Mouse (Mus musculus) adipose tissue, adult 10 weeks (tissue): ENCODE results near the gene Chrm4. TPM values are rescaled to one million over a fixed set of nuclear protein-coding genes. Genes with fewer than 3 reads are reported as not detected.

Experiments
- polyA plus RNA-seq: library from polyadenylated mRNA; stranded (reverse); fragments of 350-450 nt; fragmentation: Illumina TruSeq; extraction: RNeasy Lipid Tissue Mini Kit (QIAGEN cat#74804); gene quantifications from one replicate; pipeline ENCODE4 v1.2.3, GENCODE M21; 2014; ENCODE audit warnings: low read depth, low replicate concordance

The Chrm4 gene
- polyA plus RNA-seq, result not detected

GRCm38 (mm10) chr2:91926949-91927348 lies at the start of gene Chrm4:
Chrm4 (plus strand) TSS chr2:91927249.

GRCm38 (mm10) chr2:91932160-91932711 lies 5.2 kb downstream of the Chrm4 start, which contains the start of gene Mdk:
Mdk (minus strand) TSS chr2:91932297.

GRCm38 (mm10) chr2:91945483-91945882 lies 18.4 kb downstream of the Chrm4 start, which contains the start of gene Gm9821:
Gm9821 (plus strand) TSS chr2:91945703.

GRCm38 (mm10) chr2:91975581-91976541 lies 48.8 kb downstream of the Chrm4 start, which contains the start of gene Dgkz:
Dgkz (minus strand) TSS chr2:91975864.

Other genes with a start within 250 kb of the Chrm4 start
- 33.3 TPM for gene Atg13, start 216.7 kb upstream of the Chrm4 start, polyA plus RNA-seq
- gene Harbi1, start 216.4 kb upstream of the Chrm4 start, polyA plus RNA-seq, result 10.5 TPM
- gene Ambra1, start 197.1 kb upstream of the Chrm4 start, polyA plus RNA-seq, result 22.0 TPM
- 25.2 TPM for gene Mdk, start 5.0 kb downstream of the Chrm4 start, polyA plus RNA-seq
- gene Gm9821, start 18.5 kb downstream of the Chrm4 start, polyA plus RNA-seq, result not detected
- 48.4 TPM for gene Dgkz, start 48.6 kb downstream of the Chrm4 start, polyA plus RNA-seq
- 15.3 TPM for gene Creb3l1, start 97.3 kb downstream of the Chrm4 start, polyA plus RNA-seq
- 24.1 TPM for gene Phf21a, start 165.9 kb downstream of the Chrm4 start, polyA plus RNA-seq